Mouse (Mus musculus) testis, adult 2 months (tissue): ENCODE data around the gene Fscn2. TPM values are rescaled to one million over a fixed set of nuclear protein-coding genes. Genes with fewer than 3 reads are reported as not detected.

Source experiments
- H3K27ac ChIP-seq: fragments of 200-500 bp; 2 replicates; pipeline ENCODE4 v1.5.1; 2012; ENCODE audit warnings: low read depth, low read length; ENCODE audit not compliant: control insufficient read depth, insufficient read depth
- H3K27me3 ChIP-seq: fragments of 200-500 bp; 2 replicates; pipeline ENCODE4 v1.6.1; 2012; ENCODE audit warnings: mild to moderate bottlenecking, low read length, moderate library complexity; ENCODE audit not compliant: control insufficient read depth, insufficient read depth
- H3K36me3 ChIP-seq: fragments of 200-500 bp; 2 replicates; pipeline ENCODE4 v1.6.1; 2012; ENCODE audit warnings: mild to moderate bottlenecking, low read length; ENCODE audit not compliant: control insufficient read depth, insufficient read depth
- H3K4me1 ChIP-seq: fragments of 200-500 bp; 2 replicates; pipeline ENCODE4 v1.6.1; 2012; ENCODE audit warnings: low read length; ENCODE audit not compliant: control insufficient read depth, insufficient read depth
- H3K4me3 ChIP-seq: fragments of 200-500 bp; 2 replicates; pipeline ENCODE4 v1.5.1; 2012; ENCODE audit warnings: low read depth, mild to moderate bottlenecking, low read length, moderate library complexity, mixed read lengths; ENCODE audit not compliant: control insufficient read depth
- CTCF ChIP-seq: fragments of 200-500 bp; IDR thresholded peaks from 2 replicates; pipeline ENCODE4 v1.5.1; 2012; ENCODE audit warnings: low read depth, mild to moderate bottlenecking, inconsistent platforms, low read length, moderate library complexity; ENCODE audit not compliant: control insufficient read depth, insufficient read depth, insufficient replicate concordance
- POLR2A ChIP-seq: fragments of 200-500 bp; IDR thresholded peaks from 2 replicates; pipeline ENCODE4 v1.6.1; 2012; ENCODE audit warnings: low read depth, mild to moderate bottlenecking, inconsistent platforms, low read length, moderate library complexity; ENCODE audit not compliant: control insufficient read depth
- polyA plus RNA-seq: library from polyadenylated mRNA; depleted of rRNA; stranded (reverse); fragments of >200 nt; gene quantifications from 2 replicates; pipeline ENCODE4 v1.2.3, GENCODE M21; 2012

The Fscn2 gene
- polyA plus RNA-seq, 1 experiment, result 2.1 TPM

GRCm38 (mm10) chr11:120316690-120317254 lies 44.6 kb upstream of the Fscn2 start:
- peak overlapping the region; percentile 81 for H3K27ac ChIP-seq
- H3K36me3 ChIP-seq, result no peaks in the 10 kb centered on the region
- H3K27me3 ChIP-seq, result no peaks in the 10 kb centered on the region
- TF ChIP-seq POLR2A (no peak; the same call in 1 of the 2 replicates), CTCF (no peak)
- H3K4me1 ChIP-seq, result peaks cover 27% of the 10 kb centered on the region
- peak overlapping the region; percentile 74 for H3K4me3 ChIP-seq

- Histone ChIP-seq H3K4me3 (no peak overlapping the region), H3K36me3 (no peaks in the 10 kb centered on the region), H3K27ac (no peak overlapping the region), H3K4me1 (peaks cover 23% of the 10 kb centered on the region), H3K27me3 (no peaks in the 10 kb centered on the region)
- TF ChIP-seq POLR2A (no peak), CTCF (no peak)
These were observed 43.9 kb upstream of the Fscn2 start for GRCm38 (mm10) chr11:120317456-120317855.

- Histone ChIP-seq H3K4me1 (peaks cover 23% of the 10 kb centered on the region), H3K4me3 (no peak overlapping the region), H3K27me3 (no peaks in the 10 kb centered on the region), H3K27ac (no peak overlapping the region), H3K36me3 (no peaks in the 10 kb centered on the region)
- no peak for TF ChIP-seq POLR2A
- no peak for TF ChIP-seq CTCF
These were observed 42.0 kb upstream of the Fscn2 start for GRCm38 (mm10) chr11:120319310-120319709.

- Histone ChIP-seq H3K4me1 (peaks cover 19% of the 10 kb centered on the region), H3K27ac (no peak overlapping the region), H3K4me3 (no peak overlapping the region), H3K36me3 (no peaks in the 10 kb centered on the region), H3K27me3 (no peaks in the 10 kb centered on the region)
- TF ChIP-seq CTCF (no peak), POLR2A (no peak)
These were observed 41.2 kb upstream of the Fscn2 start for GRCm38 (mm10) chr11:120320156-120320555.

- TF ChIP-seq POLR2A (no peak), CTCF (no peak)
- Histone ChIP-seq H3K27ac (no peak overlapping the region), H3K27me3 (no peaks in the 10 kb centered on the region), H3K36me3 (no peaks in the 10 kb centered on the region), H3K4me3 (no peak overlapping the region), H3K4me1 (no peaks in the 10 kb centered on the region)
These were observed 25.8 kb upstream of the Fscn2 start for GRCm38 (mm10) chr11:120335431-120336021.

- TF ChIP-seq CTCF, result no peak
- TF ChIP-seq POLR2A, result no peak
- Histone ChIP-seq H3K4me3 (no peak overlapping the region), H3K36me3 (no peaks in the 10 kb centered on the region), H3K27ac (no peak overlapping the region), H3K4me1 (no peaks in the 10 kb centered on the region), H3K27me3 (no peaks in the 10 kb centered on the region)
These were observed 23.9 kb upstream of the Fscn2 start for GRCm38 (mm10) chr11:120337447-120337846.

- TF ChIP-seq CTCF, result no peak
- H3K4me3 ChIP-seq, result no peak overlapping the region
- no peaks in the 10 kb centered on the region for H3K36me3 ChIP-seq
- H3K27me3 ChIP-seq, result no peaks in the 10 kb centered on the region
- H3K27ac ChIP-seq, result no peak overlapping the region
- H3K4me1 ChIP-seq, result no peaks in the 10 kb centered on the region
These were observed 22.5 kb upstream of the Fscn2 start for GRCm38 (mm10) chr11:120338786-120339185.
